Mouse (Mus musculus) cortical plate, adult 2 months (tissue): ENCODE results near the gene Tcte3. TPM values are rescaled to one million over a fixed set of nuclear protein-coding genes. Genes with fewer than 3 reads are reported as not detected.
"Not testable (repeated sequence)": the region's sequence is repeated elsewhere in the genome, so short reads cannot be mapped to it uniquely, and the experiment has no call there.

Experiments
- H3K27ac ChIP-seq: fragments of 200-500 bp; 2 replicates; pipeline ENCODE4 v1.5.1; 2012; ENCODE audit warnings: low read length, control low read depth, inconsistent platforms; ENCODE audit not compliant: insufficient read depth
- H3K4me1 ChIP-seq: fragments of 200-500 bp; 2 replicates; pipeline ENCODE4 v1.6.1; 2011; ENCODE audit warnings: low read length; ENCODE audit not compliant: control insufficient read depth, insufficient read depth
- H3K4me3 ChIP-seq: fragments of 200-500 bp; 2 replicates; pipeline ENCODE4 v1.5.1; 2011; ENCODE audit warnings: mild to moderate bottlenecking, low read length, control low read depth; ENCODE audit not compliant: insufficient read depth
- CTCF ChIP-seq: fragments of 200-500 bp; IDR thresholded peaks from 2 replicates; pipeline ENCODE4 v1.5.1; 2011; ENCODE audit warnings: mild to moderate bottlenecking, control low read depth, low read length; ENCODE audit not compliant: insufficient read depth; ENCODE audit errors: extremely low read depth
- POLR2A ChIP-seq: fragments of 200-500 bp; IDR thresholded peaks from 2 replicates; pipeline ENCODE4 v1.6.1; 2011; ENCODE audit warnings: mild to moderate bottlenecking, low read length, control low read depth; ENCODE audit not compliant: insufficient read depth; ENCODE audit errors: extremely low read depth
- polyA plus RNA-seq: library from polyadenylated mRNA; depleted of rRNA; stranded (reverse); fragments of >200 nt; gene quantifications from 2 replicates; pipeline ENCODE4 v1.2.3, GENCODE M21; 2012

The Tcte3 gene
- polyA plus RNA-seq, 1 experiment, result 0.48 TPM

DNA sequence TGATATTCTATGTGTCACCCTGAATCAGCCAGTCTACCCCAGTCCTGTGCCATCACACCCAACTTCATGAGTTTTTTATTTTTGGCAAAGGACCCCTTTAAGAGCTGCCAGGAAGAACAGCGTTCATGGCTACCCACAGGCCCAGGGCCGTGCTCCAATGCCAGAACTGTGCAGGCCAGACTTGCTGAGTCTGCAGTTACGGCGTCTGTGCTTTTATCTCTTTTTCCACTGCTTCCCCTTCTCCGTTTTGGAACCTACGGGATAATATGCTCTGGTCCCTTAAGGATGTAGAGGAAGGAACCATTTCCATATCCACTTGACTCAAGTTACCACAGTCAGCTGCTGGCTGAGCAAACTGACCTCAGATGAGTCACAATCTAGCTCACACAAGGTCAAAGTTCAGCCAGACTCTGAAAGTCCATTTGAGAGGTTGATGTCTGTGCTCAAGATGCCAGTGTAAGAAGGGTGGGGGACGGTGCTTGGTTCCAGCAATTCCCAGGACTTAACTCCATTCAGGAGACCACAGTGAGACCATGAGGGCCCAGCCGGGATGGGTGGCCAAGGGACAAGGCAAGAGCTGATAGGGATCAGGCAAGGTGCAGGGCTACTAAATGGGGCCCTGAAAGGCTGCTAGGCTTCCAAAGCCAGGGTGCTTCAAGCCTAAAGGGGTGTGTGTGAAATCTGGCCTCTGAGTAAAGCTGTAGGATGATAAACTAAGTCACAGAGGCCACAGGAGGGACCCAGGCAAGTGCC, 26.9 kb upstream of the Tcte3 start:
- Histone ChIP-seq H3K4me3 (no peak overlapping the region), H3K27ac (no peak overlapping the region), H3K4me1 (peaks cover 3% of the 10 kb centered on the region; the same call in 1 of the 2 replicates)
- TF ChIP-seq CTCF (no peak), POLR2A (no peak)

DNA sequence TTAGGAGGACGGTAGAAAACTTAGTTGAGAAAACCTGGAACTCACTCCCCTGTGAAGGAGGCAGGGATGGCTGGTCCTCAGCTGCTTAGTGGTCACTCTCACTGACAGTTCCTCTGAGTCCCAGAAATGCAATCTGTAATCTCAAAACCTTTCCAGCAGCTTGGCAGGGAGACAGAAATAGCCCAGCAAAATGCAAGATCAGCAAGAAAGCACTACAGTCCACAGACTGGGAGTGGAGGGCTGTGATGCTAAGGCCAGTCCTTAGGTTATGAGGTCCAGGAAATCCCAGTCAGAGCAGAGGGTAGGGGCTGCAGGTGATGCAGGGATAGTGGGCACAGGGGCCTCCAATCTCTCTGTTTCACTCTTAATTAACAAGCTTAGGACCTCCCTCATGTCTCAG, 25.6 kb upstream of the Tcte3 start:
- TF ChIP-seq CTCF (no peak), POLR2A (no peak)
- Histone ChIP-seq H3K4me1 (peaks cover 3% of the 10 kb centered on the region; the same call in 1 of the 2 replicates), H3K27ac (no peak overlapping the region), H3K4me3 (no peak overlapping the region)

DNA sequence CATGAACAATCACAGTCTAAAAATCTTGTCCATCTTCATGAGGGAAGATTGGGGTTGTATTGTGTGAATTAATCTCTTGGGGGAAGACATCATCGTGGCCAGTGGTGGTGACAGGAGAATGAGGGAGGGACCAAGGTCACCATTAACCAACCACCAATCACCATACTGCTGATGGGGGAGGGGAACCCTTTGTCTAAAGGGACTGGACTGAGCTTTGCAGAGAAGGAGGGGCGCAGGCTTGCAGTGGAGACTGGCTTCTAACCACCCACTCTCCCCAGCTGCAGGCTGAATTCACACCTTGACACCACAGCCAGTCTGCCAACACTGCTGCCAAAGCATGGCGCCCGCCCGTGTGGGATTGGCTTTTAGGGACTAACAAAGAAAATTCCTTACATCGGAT, 24.8 kb upstream of the Tcte3 start:
- TF ChIP-seq POLR2A (no peak), CTCF (no peak)
- Histone ChIP-seq H3K27ac (no peak overlapping the region), H3K4me3 (peak overlapping the region; percentile 15; the same call in 1 of the 2 replicates), H3K4me1 (peaks cover 3% of the 10 kb centered on the region; the same call in 1 of the 2 replicates)

DNA sequence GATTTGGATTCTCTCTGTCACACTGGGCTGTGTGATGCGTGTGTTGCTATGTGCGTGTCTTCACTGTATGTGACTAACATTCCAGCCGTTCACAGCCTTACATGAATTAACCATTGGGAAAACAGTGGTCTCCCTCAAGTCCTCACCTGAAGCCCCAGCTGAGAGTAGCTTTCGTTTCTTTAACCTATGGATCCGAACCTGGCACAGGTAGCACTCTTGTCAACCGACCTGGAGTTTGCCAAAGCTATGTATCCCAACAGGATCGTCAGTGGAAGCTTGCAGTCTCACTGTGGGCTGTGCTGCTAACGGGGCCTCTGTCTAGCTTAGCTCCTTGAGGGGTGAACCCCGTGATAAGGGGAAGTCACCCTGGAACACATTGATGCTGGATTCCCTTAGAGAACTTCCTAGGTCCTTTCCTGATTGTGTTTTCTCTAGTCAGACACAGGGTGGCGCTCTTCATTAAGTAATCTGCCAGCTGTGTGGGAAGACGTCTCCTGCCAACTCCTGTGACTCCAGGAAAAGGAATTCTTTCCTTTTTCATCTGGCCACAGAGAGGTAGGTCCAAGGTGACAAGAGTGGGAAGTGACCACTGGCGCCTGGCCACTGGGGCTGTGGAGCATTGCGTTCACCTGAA, 24.2 kb upstream of the Tcte3 start:
- Histone ChIP-seq H3K4me1 (peaks cover 3% of the 10 kb centered on the region; the same call in 1 of the 2 replicates), H3K27ac (no peak overlapping the region), H3K4me3 (peak overlapping the region; percentile 15; the same call in 1 of the 2 replicates)
- TF ChIP-seq POLR2A (no peak), CTCF (peak; percentile 88)

DNA sequence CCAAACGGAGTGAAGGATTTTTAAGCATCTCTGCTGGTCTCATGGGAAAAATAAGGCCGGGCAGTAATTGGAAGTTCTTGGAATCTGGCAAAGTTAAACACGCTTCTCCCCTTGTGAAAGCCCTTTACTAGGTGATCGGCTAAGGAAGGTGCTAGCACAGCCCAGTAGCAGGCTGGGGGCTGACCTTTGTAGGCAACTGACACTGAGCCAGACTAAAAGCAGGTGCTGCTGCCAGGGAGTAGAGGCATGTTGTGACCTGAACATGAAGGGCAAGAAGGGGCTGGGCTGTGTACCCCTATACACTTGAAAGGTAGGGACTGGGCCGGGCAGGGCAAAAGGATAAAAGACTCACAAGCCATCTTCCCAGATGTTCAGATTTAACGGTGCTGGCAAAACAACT, 19.1 kb upstream of the Tcte3 start:
- no peak overlapping the region for H3K4me3 ChIP-seq
- H3K4me1 ChIP-seq, result no peaks in the 10 kb centered on the region
- H3K27ac ChIP-seq, result no peak overlapping the region
- no peak for TF ChIP-seq POLR2A
- TF ChIP-seq CTCF, result no peak

DNA sequence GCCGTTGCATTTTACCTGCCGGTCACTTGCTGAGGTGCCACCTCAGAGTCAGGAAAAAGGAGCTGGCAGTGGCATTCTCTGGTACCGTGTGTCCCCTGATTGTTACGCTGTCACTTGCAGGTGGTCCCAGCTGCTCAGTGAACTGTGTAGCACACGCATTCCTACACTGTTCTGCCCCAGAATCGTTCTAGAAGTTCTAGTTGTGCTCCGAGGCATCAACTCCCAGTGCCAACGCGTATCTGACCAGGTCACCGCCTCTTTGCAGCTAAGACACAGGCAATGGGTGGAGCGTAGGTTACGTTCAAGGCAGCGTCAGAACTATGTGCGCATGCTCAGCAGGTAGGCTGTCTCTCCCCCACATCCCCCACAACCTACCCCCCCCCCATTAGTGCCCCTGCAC, 18.4 kb upstream of the Tcte3 start:
- Histone ChIP-seq H3K27ac (no peak overlapping the region), H3K4me1 (no peaks in the 10 kb centered on the region), H3K4me3 (no peak overlapping the region)
- TF ChIP-seq POLR2A (no peak), CTCF (no peak)

DNA sequence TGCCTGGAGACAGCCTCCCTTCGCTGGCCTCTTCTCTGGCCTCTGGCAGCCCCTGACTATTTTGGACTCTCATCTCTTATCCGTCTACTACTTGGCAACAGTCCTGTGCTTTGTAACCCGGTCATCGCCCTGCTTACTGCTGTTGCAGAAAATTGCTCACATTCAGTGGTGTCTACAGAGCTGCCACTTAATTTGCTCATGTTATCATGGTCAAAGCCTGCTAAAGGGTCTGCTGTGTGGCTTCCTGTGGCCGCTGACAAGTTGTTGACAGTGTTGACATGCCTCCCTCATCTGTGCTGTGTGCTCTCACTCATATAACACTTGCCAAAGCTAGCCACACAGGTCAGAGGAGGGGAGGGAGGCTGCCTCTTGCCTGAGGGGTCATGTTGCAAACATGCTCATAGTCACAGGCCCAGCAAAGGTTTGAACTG, 16.9 kb upstream of the Tcte3 start:
- Histone ChIP-seq H3K4me3 (no peak overlapping the region), H3K4me1 (no peaks in the 10 kb centered on the region), H3K27ac (no peak overlapping the region)
- TF ChIP-seq CTCF (no peak), POLR2A (no peak)

DNA sequence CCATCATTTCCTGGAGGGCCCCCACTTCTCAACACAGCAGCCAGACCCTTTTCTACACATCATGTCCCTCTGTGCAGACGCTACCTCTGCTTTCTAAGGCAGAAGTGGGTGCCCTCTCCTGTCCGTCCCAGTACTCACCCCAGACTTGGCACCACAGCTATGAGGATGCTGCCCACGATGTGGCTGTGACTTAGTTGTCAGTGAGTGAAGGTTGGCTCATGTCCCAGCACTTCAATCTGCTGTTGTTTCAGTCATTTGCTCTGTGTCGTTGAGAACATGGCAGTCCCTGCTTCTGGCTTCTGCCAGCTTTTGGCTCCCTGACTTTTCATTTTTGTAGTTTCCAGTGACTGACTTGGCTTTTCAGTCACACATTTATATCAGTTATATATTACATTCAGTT, 14.6 kb upstream of the Tcte3 start:
- no peak overlapping the region for H3K4me3 ChIP-seq
- no peak overlapping the region for H3K27ac ChIP-seq
- no peak for TF ChIP-seq POLR2A
- no peak for TF ChIP-seq CTCF
- H3K4me1 ChIP-seq, result no peaks in the 10 kb centered on the region

DNA sequence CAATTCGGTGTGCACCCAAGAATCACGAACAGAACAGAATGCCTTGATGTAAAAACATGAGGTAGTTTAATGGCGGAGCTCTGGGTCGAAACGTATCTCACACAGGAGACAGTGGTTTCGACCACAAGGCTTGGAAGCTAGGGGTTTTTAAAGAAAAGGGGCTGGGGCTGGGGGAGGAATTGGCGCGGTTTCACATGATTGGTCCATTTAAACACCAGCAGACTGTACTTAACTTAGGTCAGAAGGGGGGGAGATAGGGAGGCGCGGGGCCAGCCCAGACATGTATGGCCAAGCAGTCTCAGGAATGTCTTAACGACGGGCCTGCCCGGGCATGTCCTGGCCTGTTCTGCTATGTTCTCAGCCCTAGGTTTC, 12.5 kb upstream of the Tcte3 start:
- H3K4me3 ChIP-seq, H3K27ac ChIP-seq, H3K4me1 ChIP-seq: not testable (repeated sequence)

DNA sequence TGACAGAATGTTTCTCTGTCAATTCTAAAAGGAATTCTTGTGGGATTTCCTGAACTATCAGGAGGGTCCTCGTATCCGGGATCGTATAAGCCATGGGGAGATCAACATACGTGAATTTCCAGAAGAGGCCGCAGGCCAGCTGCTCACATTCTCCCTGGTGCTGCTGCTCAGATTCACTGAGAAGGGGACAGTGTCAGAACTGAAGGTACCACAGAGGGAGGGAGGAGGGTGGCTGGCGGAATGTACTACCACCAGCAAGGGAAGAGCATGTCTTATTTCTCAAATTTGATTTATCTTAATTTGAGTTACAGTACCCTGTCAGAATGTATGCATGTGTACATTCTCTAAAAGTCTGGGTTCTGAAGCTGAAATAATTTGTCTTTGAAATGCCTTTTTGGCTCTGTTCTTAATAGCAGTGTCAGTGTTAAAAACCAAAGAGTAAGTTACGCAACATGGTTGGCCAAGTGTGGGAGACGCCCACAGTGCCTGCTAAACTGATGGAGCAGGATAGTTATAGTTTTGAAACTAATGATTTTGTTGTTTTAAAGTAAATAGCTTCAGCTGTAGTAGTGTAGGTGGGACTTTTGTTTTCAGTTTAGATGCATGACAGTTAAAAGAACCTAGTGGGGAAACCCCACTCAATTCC, 12.0 kb upstream of the Tcte3 start:
- not testable (repeated sequence) for H3K4me3 ChIP-seq, H3K4me1 ChIP-seq, H3K27ac ChIP-seq

DNA sequence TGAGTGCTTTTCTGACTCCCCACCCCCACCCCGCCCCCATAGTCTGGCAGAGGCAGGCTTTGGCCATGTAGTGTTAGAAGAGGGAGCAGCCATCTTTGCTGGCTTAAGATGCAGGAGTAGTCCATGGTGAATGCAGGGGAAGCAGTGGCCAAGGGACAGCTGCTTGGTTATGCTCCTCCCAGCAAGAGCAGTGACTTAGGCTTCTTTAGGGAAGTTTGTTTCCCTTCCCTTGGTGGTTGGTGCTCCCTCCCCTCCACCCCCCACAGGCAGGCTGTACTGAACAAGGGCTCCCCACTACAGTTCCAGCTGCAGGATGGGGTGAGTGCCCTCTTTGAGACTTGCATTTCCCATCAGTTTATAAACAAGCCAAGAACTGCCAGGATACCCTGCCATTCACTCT, 11.5 kb upstream of the Tcte3 start:
- H3K4me3 ChIP-seq, H3K4me1 ChIP-seq, H3K27ac ChIP-seq: not testable (repeated sequence)

DNA sequence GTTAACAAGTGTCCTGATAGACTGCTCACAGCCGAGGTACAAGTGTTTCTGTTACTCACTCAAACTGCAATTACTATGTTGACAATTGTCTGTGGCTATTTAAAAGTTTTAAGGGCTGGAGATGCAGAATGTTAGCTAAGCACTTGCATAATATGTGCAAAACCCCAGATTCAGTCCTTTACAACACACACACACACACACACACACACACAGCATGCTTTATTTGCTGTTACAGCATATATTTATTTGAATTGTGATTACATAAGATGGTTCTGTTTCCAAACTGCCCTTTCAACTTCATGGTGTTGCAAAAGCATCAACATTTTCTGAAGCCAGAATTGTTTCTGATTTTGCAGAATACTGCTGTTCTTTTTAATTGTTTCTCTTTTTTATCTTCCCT, 9.1 kb upstream of the Tcte3 start:
- not testable (repeated sequence) for H3K27ac ChIP-seq, H3K4me3 ChIP-seq, H3K4me1 ChIP-seq

DNA sequence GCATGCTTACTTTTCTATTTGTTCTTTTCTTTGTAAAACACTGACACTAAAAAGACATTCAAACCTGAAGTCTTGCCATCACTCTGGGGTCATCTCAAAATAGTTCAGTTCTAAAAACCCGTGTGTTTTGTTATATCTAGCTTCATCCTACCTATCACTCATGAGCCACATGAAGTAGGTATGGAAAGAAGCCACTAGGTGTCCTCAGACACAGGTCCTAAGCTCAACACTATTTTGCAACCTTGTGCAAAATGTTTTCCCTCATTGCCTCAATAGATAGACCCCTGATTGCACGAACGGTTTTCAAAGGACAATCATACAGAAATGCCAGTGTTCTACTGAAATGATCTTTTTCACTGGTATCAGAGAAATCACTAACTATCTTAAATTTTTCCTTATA, 833 bp downstream of the Tcte3 start:
- not testable (repeated sequence) for H3K27ac ChIP-seq, H3K4me3 ChIP-seq, H3K4me1 ChIP-seq

DNA sequence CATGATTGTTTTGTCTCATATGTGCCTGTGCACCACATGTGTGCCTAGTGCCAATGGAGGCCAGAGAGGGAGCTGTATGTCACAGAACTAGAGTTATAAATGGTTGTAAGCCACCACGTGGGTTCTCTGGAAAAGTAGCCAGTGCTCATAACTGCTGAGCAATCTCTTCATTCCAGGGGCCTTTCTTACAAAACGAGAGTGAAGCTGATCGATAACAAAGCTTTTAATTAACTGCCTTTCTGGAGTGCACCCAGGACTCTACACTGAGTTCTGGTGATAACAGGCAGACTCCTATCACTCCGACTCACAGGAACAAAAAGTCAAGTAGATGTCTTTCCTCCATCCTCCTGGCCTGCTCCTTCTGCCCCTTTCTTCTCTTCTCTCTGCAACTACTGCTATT, 9.9 kb downstream of the Tcte3 start:
- H3K4me3 ChIP-seq, H3K27ac ChIP-seq, H3K4me1 ChIP-seq: not testable (repeated sequence)
